Mouse (Mus musculus) CH12.LX (cell line): ENCODE data around the gene Tex9. TPM values are rescaled to one million over a fixed set of nuclear protein-coding genes. Genes with fewer than 3 reads are reported as not detected.

Experiments
- DNase-seq: peaks from one replicate; pipeline ENCODE4 v3.0.0-alpha.2; 2013; ENCODE audit errors: extremely low read depth
- H3K27ac ChIP-seq: 2 replicates; pipeline ENCODE4 v1.5.1; 2012; ENCODE audit warnings: low read depth, mild to moderate bottlenecking, control low read depth, moderate library complexity; ENCODE audit not compliant: insufficient read depth
- H3K27me3 ChIP-seq: replicated peaks from 2 replicates; pipeline ENCODE3; 2012; ENCODE audit warnings: inconsistent platforms
- H3K36me3 ChIP-seq, 2 experiments: replicated peaks in 1 of 2; 2 replicates each; pipeline versions ENCODE3 to v1.6.1; 2012; ENCODE audit warnings: inconsistent platforms in 1 of 2, low read length in 1 of 2, mild to moderate bottlenecking in 1 of 2, mixed read lengths in 1 of 2, moderate library complexity in 1 of 2; ENCODE audit not compliant: control insufficient read depth in 1 of 2, insufficient read depth in 1 of 2
- H3K4me1 ChIP-seq, 2 experiments: 2 replicates each; pipeline ENCODE4 v1.6.1; 2012; ENCODE audit warnings: inconsistent platforms in 1 of 2, moderate library complexity in 1 of 2; ENCODE audit not compliant: insufficient read depth in 2 of 2, control insufficient read depth in 1 of 2
- H3K4me2 ChIP-seq: 2 replicates; pipeline ENCODE4 v1.6.1; 2012; ENCODE audit warnings: low read depth, mild to moderate bottlenecking, control low read depth; ENCODE audit not compliant: poor library complexity, insufficient read depth, severe bottlenecking
- H3K4me3 ChIP-seq, 3 experiments: fragments of 150-350 bp in 1 of 3; sonication (generic) in 1 of 3; replicated peaks in 1 of 3; 2 replicates each; pipeline versions ENCODE3 to v1.5.1; 2011 to 2012; ENCODE audit warnings: low read depth in 2 of 3, low read length in 2 of 3, mild to moderate bottlenecking in 2 of 3, moderate library complexity in 2 of 3, control low read depth in 1 of 3, improper control_type of control experiment in 1 of 3, inconsistent platforms in 1 of 3, mixed read lengths in 1 of 3; ENCODE audit not compliant: poor library complexity in 1 of 3
- H3K79me2 ChIP-seq: replicated peaks from 2 replicates; pipeline ENCODE4 v1.6.1; 2012; ENCODE audit warnings: mild to moderate bottlenecking, moderate library complexity; ENCODE audit not compliant: control insufficient read depth, poor library complexity, insufficient read depth, severe bottlenecking; ENCODE audit errors: extremely low read depth
- H3K9ac ChIP-seq: 2 replicates; pipeline ENCODE4 v1.6.1; 2012; ENCODE audit warnings: low read depth, mild to moderate bottlenecking, control low read depth, moderate library complexity; ENCODE audit not compliant: insufficient read depth
- H3K9me3 ChIP-seq: replicated peaks from 2 replicates; pipeline ENCODE3; 2012; ENCODE audit warnings: low read length, inconsistent platforms, mixed read lengths
- BHLHE40 ChIP-seq: IDR thresholded peaks from 2 replicates; pipeline ENCODE4 v1.6.1; 2011; ENCODE audit warnings: mild to moderate bottlenecking, low read depth, low read length, improper control_type of control experiment
- CHD2 ChIP-seq: IDR thresholded peaks from 2 replicates; pipeline ENCODE4 v1.6.1; 2011; ENCODE audit warnings: low read length, improper control_type of control experiment
- CTCF ChIP-seq, 2 experiments: IDR thresholded peaks in 1 of 2; conservative IDR thresholded peaks in 1 of 2; 2 replicates each; pipeline ENCODE4 v1.5.1; 2011 to 2012; ENCODE audit warnings: low read depth in 2 of 2, low read length in 2 of 2, improper control_type of control experiment in 1 of 2, inconsistent platforms in 1 of 2, mild to moderate bottlenecking in 1 of 2, moderate library complexity in 1 of 2
- E2F4 ChIP-seq: IDR thresholded peaks from 2 replicates; pipeline ENCODE4 v1.6.1; 2011; ENCODE audit warnings: low read depth, low read length, improper control_type of control experiment; ENCODE audit not compliant: insufficient replicate concordance
- EP300 ChIP-seq: IDR thresholded peaks from 2 replicates; pipeline ENCODE4 v1.6.1; 2011; ENCODE audit warnings: low read length, improper control_type of control experiment
- ETS1 ChIP-seq: conservative IDR thresholded peaks from 2 replicates; pipeline ENCODE4 v1.6.1; 2012; ENCODE audit warnings: low read depth, mild to moderate bottlenecking, inconsistent platforms, low read length, improper control_type of control experiment, moderate library complexity
- JUN ChIP-seq: IDR thresholded peaks from 2 replicates; pipeline ENCODE4 v1.6.1; 2011; ENCODE audit warnings: low read depth, mild to moderate bottlenecking, low read length, improper control_type of control experiment, moderate library complexity; ENCODE audit not compliant: insufficient read depth
- JUND ChIP-seq: conservative IDR thresholded peaks from 2 replicates; pipeline ENCODE4 v1.6.1; 2011; ENCODE audit warnings: low read depth, low read length, improper control_type of control experiment
- MAX ChIP-seq: IDR thresholded peaks from 2 replicates; pipeline ENCODE4 v1.6.1; 2011; ENCODE audit warnings: low read length, improper control_type of control experiment
- MYC ChIP-seq: IDR thresholded peaks from 2 replicates; pipeline ENCODE4 v1.6.1; 2011; ENCODE audit warnings: low read depth, mild to moderate bottlenecking, improper control_type of control experiment, low read length
- NELFE ChIP-seq: IDR thresholded peaks from 2 replicates; pipeline ENCODE4 v1.6.1; 2011; ENCODE audit warnings: low read depth, low read length, improper control_type of control experiment
- NRF1 ChIP-seq: IDR thresholded peaks from 2 replicates; pipeline ENCODE4 v1.6.1; 2014; ENCODE audit warnings: low read depth, mild to moderate bottlenecking, inconsistent platforms, low read length, improper control_type of control experiment, moderate library complexity
- PAX5 ChIP-seq: IDR thresholded peaks from 2 replicates; pipeline ENCODE4 v1.6.1; 2012; ENCODE audit warnings: low read length, inconsistent platforms, mixed read lengths
- POLR2A ChIP-seq: IDR thresholded peaks from 2 replicates; pipeline ENCODE4 v1.6.1; 2011; ENCODE audit warnings: low read depth, mild to moderate bottlenecking, improper control_type of control experiment, low read length
- RAD21 ChIP-seq: IDR thresholded peaks from 2 replicates; pipeline ENCODE4 v1.6.1; 2011; ENCODE audit warnings: low read depth, mild to moderate bottlenecking, low read length, improper control_type of control experiment, moderate library complexity
- RCOR1 ChIP-seq: conservative IDR thresholded peaks from 2 replicates; pipeline ENCODE4 v1.6.1; 2012; ENCODE audit warnings: low read depth, mild to moderate bottlenecking, inconsistent platforms, low read length, improper control_type of control experiment
- dilution Hi-C: fragments of 300-500 bp; cut with MboI; formaldehyde crosslinking; loops from 2 replicates; pipeline ENCODE4 v1.14.3; 2020; ENCODE audit warnings: low sequenced_read_pairs; ENCODE audit not compliant: extremely low pct_unique_long_range_greater_than_20kb, extremely low pct_ligation_motif_present
- in situ Hi-C: fragments of 300-500 bp; cut with MboI; formaldehyde crosslinking; loops from 3 replicates; pipeline ENCODE4 v1.14.3; 2019; ENCODE audit warnings: low sequenced_read_pairs, low pct_ligation_motif_present, low pct_unique_long_range_greater_than_20kb, mixed read lengths
- polyA plus RNA-seq: library from polyadenylated mRNA; unstranded; fragments of >175 nt; gene quantifications from 2 replicates; pipeline ENCODE4 v1.2.1, GENCODE M21; 2012; ENCODE audit warnings: low read depth; ENCODE audit not compliant: insufficient read length
- total RNA-seq, 2 experiments: library from RNA; depleted of rRNA; stranded (reverse); fragments of 300-350 nt in 1 of 2; fragments of >200 nt in 1 of 2; gene quantifications; 2 replicates each; pipeline ENCODE4 v1.2.3; 2012 to 2014

Tex9 gene
- total and polyA plus RNA-seq, 3 experiments = 12.1 to 27.4 (median 12.7) TPM

GRCm38 (mm10) chr9:72477306-72477705, 14.7 kb downstream of the Tex9 start:
- Histone ChIP-seq H3K4me3 (no peak overlapping the region), H3K27me3 (no peaks in the 10 kb centered on the region), H3K27ac (no peak overlapping the region), H3K4me2 (no peak overlapping the region), H3K79me2 (no peaks in the 10 kb centered on the region), H3K4me1 (peaks cover 0 to 5% of the 10 kb centered on the region in 2 experiments; a peak in 1 of 4 replicates), H3K9ac (no peak overlapping the region), H3K9me3 (no peaks in the 10 kb centered on the region), H3K36me3 (peaks cover 57 to 82% of the 10 kb centered on the region in 2 experiments)
- TF ChIP-seq BHLHE40 = no peak
- TF ChIP-seq MAX = no peak
- peak; percentile 85 for TF ChIP-seq JUND
- TF ChIP-seq EP300 = 0 out of 2 replicates have a peak, but pooled peaks have one; percentile 13
- TF ChIP-seq JUN = peak; percentile 83
- TF ChIP-seq E2F4 = no peak
- TF ChIP-seq ETS1 = 0 out of 2 replicates have a peak, but pooled peaks have one; percentile 8
- in situ Hi-C loops (no loop called here), dilution Hi-C loops (no loop called here)
- peak; percentile 34 for DNase-seq

- H3K4me1 ChIP-seq = peaks cover 0 to 5% of the 10 kb centered on the region in 2 experiments; a peak in 1 of 4 replicates
- in situ Hi-C loops = no loop called here
- H3K4me3 ChIP-seq = no peak overlapping the region
- no peak overlapping the region for H3K9ac ChIP-seq
- H3K36me3 ChIP-seq = peaks cover 49 to 74% of the 10 kb centered on the region in 2 experiments
- no peaks in the 10 kb centered on the region for H3K9me3 ChIP-seq
- H3K27ac ChIP-seq = no peak overlapping the region
- TF ChIP-seq CTCF (conservative IDR thresholded peaks at IDR 0.05 in 1 of 2, IDR thresholded peaks at IDR 0.05 in 1 of 2; ENCODE audit: low read depth in 2 of 2, low read length in 2 of 2) = no peak
- TF ChIP-seq PAX5 = no peak
- dilution Hi-C loops = no loop called here
- DNase-seq = no peak
- H3K27me3 ChIP-seq = no peaks in the 10 kb centered on the region
- H3K4me2 ChIP-seq = no peak overlapping the region
- H3K79me2 ChIP-seq = no peaks in the 10 kb centered on the region
Measured at GRCm38 (mm10) chr9:72475511-72475910, 16.5 kb downstream of the Tex9 start.

GRCm38 (mm10) chr9:72469851-72470250, 22.2 kb downstream of the Tex9 start:
- H3K9me3 ChIP-seq = no peaks in the 10 kb centered on the region
- no peak overlapping the region for H3K4me3 ChIP-seq
- H3K4me2 ChIP-seq = no peak overlapping the region
- no peaks in the 10 kb centered on the region for H3K79me2 ChIP-seq
- in situ Hi-C loops = loop anchor here (10.0 kb wide), 1 partner anchor 205 kb away; no protein-coding TSS in a partner anchor
- H3K4me1 ChIP-seq = peaks cover 8 to 34% of the 10 kb centered on the region in 2 experiments
- DNase-seq = no peak
- no peaks in the 10 kb centered on the region for H3K27me3 ChIP-seq
- TF ChIP-seq ETS1 (no peak), CHD2 (no peak), MYC (no peak), RCOR1 (no peak), JUN (no peak), E2F4 (no peak), JUND (no peak), RAD21 (no peak), MAX (no peak), NELFE (no peak), POLR2A (no peak), NRF1 (no peak)
- TF ChIP-seq, all 38 proteins: peak for 0
- dilution Hi-C loops = no loop called here
- Histone ChIP-seq H3K27ac (no peak overlapping the region), H3K9ac (no peak overlapping the region), H3K36me3 (peaks cover 21 to 47% of the 10 kb centered on the region in 2 experiments)
